Comparison of ENCODE assay signal across 8 mouse cellular contexts in the genomic region with DNA sequence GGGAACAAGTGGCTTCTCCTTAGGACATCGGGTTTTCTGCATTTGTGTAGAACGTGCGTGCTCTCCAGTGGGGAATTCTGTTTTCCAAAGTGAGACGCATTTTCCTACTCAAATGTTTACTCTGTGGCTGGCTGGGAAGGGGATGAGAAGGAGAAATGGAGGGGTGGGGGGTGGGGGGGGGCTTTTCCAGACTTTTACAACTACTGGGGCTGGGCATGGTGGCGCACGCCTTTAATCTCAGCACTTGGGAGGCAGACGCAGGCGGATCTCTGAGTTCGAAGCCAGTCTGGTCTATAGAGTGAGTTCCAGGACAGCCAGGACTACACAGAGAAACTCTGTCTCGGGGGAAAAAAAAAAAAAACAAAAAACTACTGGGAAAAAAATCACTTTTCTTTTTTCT. TPM values are rescaled to one million over a fixed set of nuclear protein-coding genes. Genes with fewer than 3 reads are reported as not detected.
DNase-seq lines count a peak whose midpoint lies in the region; ATAC-seq and TF ChIP-seq lines count a peak whose summit lies in the region.

No protein-coding gene starts in this region.

- TF ChIP-seq CTCF in bone marrow macrophage, adult 2 months (IDR thresholded peaks at IDR 0.05; ENCODE audit: low read depth, low read length) = no peak

- DNase-seq in heart, postnatal 10 days = no peak
- DNase-seq in midbrain, embryonic 11.5 days (ENCODE audit: low spot score, missing footprints) = no peak
- DNase-seq in cerebellum, postnatal 10 days = no peak
- no peak for DNase-seq in frontal cortex, postnatal 14 days (ENCODE audit: low spot score in 2 of 2)

- H3K27me3 ChIP-seq in heart, embryonic 14.5 days (ENCODE audit: control insufficient read depth, insufficient read depth, low read length) = no peaks in the 10 kb centered on the region
- no peaks in the 10 kb centered on the region for H3K27me3 ChIP-seq in hindbrain, embryonic 12.5 days
- no peaks in the 10 kb centered on the region for H3K27me3 ChIP-seq in midbrain, embryonic 11.5 days (ENCODE audit: control insufficient read depth, insufficient read depth, low read length)

- TF ChIP-seq POLR2A in bone marrow macrophage, adult 2 months (IDR thresholded peaks at IDR 0.05; ENCODE audit: borderline replicate concordance, low read depth, low read length) = no peak

- peaks cover 0 to 12% of the 10 kb centered on the region in 2 experiments; a peak in 2 of 4 replicates for H3K4me1 ChIP-seq in heart, embryonic 14.5 days (ENCODE audit: control insufficient read depth in 2 of 2, insufficient read depth in 2 of 2, low read length in 2 of 2)
- H3K4me1 ChIP-seq in bone marrow macrophage, adult 2 months (ENCODE audit: control insufficient read depth, insufficient read depth, low read length) = peaks cover 5% of the 10 kb centered on the region; the same call in 1 of the 2 replicates
- peaks cover 3% of the 10 kb centered on the region for H3K4me1 ChIP-seq in hindbrain, embryonic 12.5 days
- H3K4me1 ChIP-seq in midbrain, embryonic 11.5 days (ENCODE audit: control insufficient read depth, insufficient read depth, low read length) = 0 out of 2 replicates have a peak, but pooled peaks cover 2% of the 10 kb centered on the region

- peak overlapping the region; percentile 70 to 83 for H3K4me3 ChIP-seq in heart, embryonic 14.5 days (ENCODE audit: control insufficient read depth in 1 of 2, insufficient read depth in 1 of 2, low read depth in 1 of 2, low read length in 2 of 2)
- H3K4me3 ChIP-seq in bone marrow macrophage, adult 2 months (ENCODE audit: insufficient read depth, low read length) = peak overlapping the region; percentile 92
- H3K4me3 ChIP-seq in hindbrain, embryonic 12.5 days = peak overlapping the region; percentile 49
- peak overlapping the region; percentile 47 for H3K4me3 ChIP-seq in midbrain, embryonic 11.5 days (ENCODE audit: low read depth, low read length)

- no peaks in the 10 kb centered on the region for H3K36me3 ChIP-seq in heart, embryonic 14.5 days (ENCODE audit: control insufficient read depth, insufficient read depth, low read length)
- no peaks in the 10 kb centered on the region for H3K36me3 ChIP-seq in hindbrain, embryonic 12.5 days
- no peaks in the 10 kb centered on the region for H3K36me3 ChIP-seq in midbrain, embryonic 11.5 days (ENCODE audit: control insufficient read depth, insufficient read depth, low read length)

- 44% methylated on average over 10 of the region's 10 CpGs for WGBS in heart, embryonic 14.5 days
- WGBS in hindbrain, embryonic 12.5 days = 64% methylated on average over 10 of the region's 10 CpGs
- 54% methylated on average over 10 of the region's 10 CpGs for WGBS in midbrain, embryonic 11.5 days

- intact Hi-C loops in heart, postnatal 10 days (cut with DNase I) = no loop called here

- no peak for ATAC-seq in heart, embryonic 14.5 days (ENCODE audit: insufficient number of reproducible peaks, insufficient read depth, low FRiP score, low read depth)
- no peak for ATAC-seq in hindbrain, embryonic 12.5 days (ENCODE audit: low FRiP score)
- no peak for ATAC-seq in midbrain, embryonic 11.5 days (ENCODE audit: low FRiP score)
- no peak for ATAC-seq in granulocyte monocyte progenitor cell, adult 5-6 weeks (replicated peaks; ENCODE audit: poor library complexity, severe bottlenecking)

- H3K4me2 ChIP-seq in heart, embryonic 14.5 days (ENCODE audit: low read length) = peak overlapping the region; percentile 75
- peak overlapping the region; percentile 67 for H3K4me2 ChIP-seq in hindbrain, embryonic 12.5 days (replicated peaks)
- H3K4me2 ChIP-seq in midbrain, embryonic 11.5 days = peak overlapping the region; percentile 57

- H3K9me3 ChIP-seq in heart, embryonic 14.5 days (ENCODE audit: control insufficient read depth, low read length) = no peaks in the 10 kb centered on the region
- no peaks in the 10 kb centered on the region for H3K9me3 ChIP-seq in hindbrain, embryonic 12.5 days (replicated peaks)
- no peaks in the 10 kb centered on the region for H3K9me3 ChIP-seq in midbrain, embryonic 11.5 days (ENCODE audit: control insufficient read depth, low read length)

- peak overlapping the region; percentile 89 for H3K9ac ChIP-seq in heart, embryonic 14.5 days (ENCODE audit: low read length)
- H3K9ac ChIP-seq in hindbrain, embryonic 12.5 days = peak overlapping the region; percentile 71
- H3K9ac ChIP-seq in midbrain, embryonic 11.5 days (ENCODE audit: low read length) = peak overlapping the region; percentile 73

- H3K27ac ChIP-seq in heart, embryonic 14.5 days (replicated peaks in 1 of 2; ENCODE audit: control insufficient read depth in 1 of 2, insufficient read depth in 1 of 2, low read depth in 2 of 2, low read length in 2 of 2) = peak overlapping the region; percentile 96 to 98
- H3K27ac ChIP-seq in bone marrow macrophage, adult 2 months (ENCODE audit: insufficient read depth, low read depth, low read length) = peak overlapping the region; percentile 95
- peak overlapping the region; percentile 75 for H3K27ac ChIP-seq in hindbrain, embryonic 12.5 days
- no peak overlapping the region for H3K27ac ChIP-seq in midbrain, embryonic 11.5 days (ENCODE audit: low read depth, low read length)

RNA-seq across cellular contexts. Expression of a gene that starts 27.6 kb away (rescaled TPM):
- 2.0 and 2.4 TPM in 2 replicates for polyA plus RNA-seq in heart, embryonic 14.5 days (2014; fragmentation: Nextera tagmentation; extraction: Ambion mirVana)
- total RNA-seq in heart, postnatal 10 days (2021) = 1 to 10 TPM; 2.8 to 3.1 TPM
- polyA plus RNA-seq in bone marrow macrophage, adult 2 months (2012; ENCODE audit: insufficient read depth, insufficient read length, missing spikeins) = 2.8 and 3.0 TPM in 2 replicates
- 3.8 and 4.3 TPM in 2 replicates for polyA plus RNA-seq in hindbrain, embryonic 12.5 days (2016; fragmentation: Nextera tagmentation; extraction: Ambion mirVana)
- polyA plus RNA-seq in midbrain, embryonic 11.5 days (2014; fragmentation: Nextera tagmentation; extraction: Ambion mirVana) = 4.4 and 4.9 TPM in 2 replicates
- total RNA-seq in granulocyte monocyte progenitor cell, adult 5-6 weeks (2014; fragmentation: Nextera tagmentation) = 3.4 and 4.5 TPM in 2 replicates
- 2.0 and 3.0 TPM in 2 replicates for total RNA-seq in granulocyte monocyte progenitor cell, adult 5-6 weeks (2017)
